Mouse (Mus musculus) intestine, embryonic 14.5 days (tissue): Measurements from ENCODE around the gene Itgax. TPM values are rescaled to one million over a fixed set of nuclear protein-coding genes. Genes with fewer than 3 reads are reported as not detected.
"Not testable (repeated sequence)": the region's sequence is repeated elsewhere in the genome, so short reads cannot be mapped to it uniquely, and the experiment has no call there.

Source experiments
- ATAC-seq: fragments of 200-750 bp; cut with Nextera tagmentation; replicated peaks from 2 replicates; pipeline ENCODE4 v1.8.0; 2017; ENCODE audit warnings: low read depth, moderate number of reproducible peaks, moderate TSS enrichment, moderate library complexity; ENCODE audit not compliant: low FRiP score, low TSS enrichment
- DNase-seq: peaks from one replicate; pipeline ENCODE4 v3.0.0-alpha.2; 2018; ENCODE audit warnings: low spot score
- H3K27ac ChIP-seq: fragments of 300-500 bp; sonication (generic); 2 replicates; pipeline ENCODE4 v1.5.1; 2014; ENCODE audit warnings: low read depth, mild to moderate bottlenecking, control low read depth
- H3K27me3 ChIP-seq: fragments of 300-500 bp; sonication (generic); replicated peaks from 2 replicates; pipeline ENCODE4 v1.6.1; 2014; ENCODE audit warnings: low read length, control low read depth; ENCODE audit not compliant: control insufficient read depth, insufficient read depth
- H3K36me3 ChIP-seq: fragments of 300-500 bp; sonication (generic); 2 replicates; pipeline ENCODE4 v1.6.1; 2014; ENCODE audit warnings: low read length, control low read depth; ENCODE audit not compliant: control insufficient read depth, insufficient read depth
- H3K4me1 ChIP-seq: fragments of 300-500 bp; sonication (generic); replicated peaks from 2 replicates; pipeline ENCODE4 v1.6.1; 2014; ENCODE audit warnings: low read length, control low read depth, mixed read lengths; ENCODE audit not compliant: control insufficient read depth, insufficient read depth
- H3K4me2 ChIP-seq: fragments of 300-500 bp; sonication (generic); 2 replicates; pipeline ENCODE4 v1.6.1; 2014; ENCODE audit warnings: low read length
- H3K4me3 ChIP-seq: fragments of 300-500 bp; sonication (generic); 2 replicates; pipeline ENCODE4 v1.5.1; 2014; ENCODE audit warnings: low read depth, low read length, control low read depth, mixed read lengths
- H3K9ac ChIP-seq: fragments of 300-500 bp; sonication (generic); 2 replicates; pipeline ENCODE4 v1.6.1; 2014; ENCODE audit warnings: mild to moderate bottlenecking, low read length
- H3K9me3 ChIP-seq: fragments of 300-500 bp; sonication (generic); 2 replicates; pipeline ENCODE4 v1.6.1; 2016; ENCODE audit warnings: low read length, control low read depth; ENCODE audit not compliant: control insufficient read depth
- WGBS: fragments of 180-500 bp; shearing (Covaris S2); extraction: QIAGEN DNeasy Blood & Tissue Kit; methylation state at CpG from one replicate; pipeline ENCODE4 v1.1.7; 2014; 5-methylcytosine and 5-hydroxymethylcytosine counted together
- polyA plus RNA-seq: library from polyadenylated mRNA; unstranded; fragments of >200 nt; fragmentation: Nextera tagmentation; extraction: Ambion mirVana; gene quantifications from 2 replicates; pipeline ENCODE4 v1.2.1, GENCODE M21; 2014

Gene Itgax
- polyA plus RNA-seq, 1 experiment from 2014 or later: 0.47 TPM

DNA sequence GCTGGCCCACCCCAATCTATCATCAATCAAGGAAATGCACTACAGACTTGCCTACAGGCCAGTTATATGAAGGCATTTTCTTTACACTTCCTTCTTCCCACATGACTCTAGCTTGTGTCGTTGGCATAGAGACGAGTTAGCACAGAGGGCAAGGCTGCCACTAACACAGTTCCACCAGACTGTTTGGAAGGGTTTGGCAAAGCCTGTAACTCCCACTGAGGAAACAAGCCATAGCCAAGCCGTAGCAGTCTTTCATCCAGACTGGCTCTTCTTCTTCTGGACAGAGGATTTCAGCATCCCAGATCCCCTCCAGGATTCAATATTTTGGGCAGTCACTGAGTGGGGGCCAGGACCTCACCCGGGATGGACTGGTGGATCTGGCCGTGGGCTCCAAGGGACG is 10.3 kb downstream of the Itgax start:
- 89% methylated on average over 6 of the region's 6 CpGs for WGBS

DNA sequence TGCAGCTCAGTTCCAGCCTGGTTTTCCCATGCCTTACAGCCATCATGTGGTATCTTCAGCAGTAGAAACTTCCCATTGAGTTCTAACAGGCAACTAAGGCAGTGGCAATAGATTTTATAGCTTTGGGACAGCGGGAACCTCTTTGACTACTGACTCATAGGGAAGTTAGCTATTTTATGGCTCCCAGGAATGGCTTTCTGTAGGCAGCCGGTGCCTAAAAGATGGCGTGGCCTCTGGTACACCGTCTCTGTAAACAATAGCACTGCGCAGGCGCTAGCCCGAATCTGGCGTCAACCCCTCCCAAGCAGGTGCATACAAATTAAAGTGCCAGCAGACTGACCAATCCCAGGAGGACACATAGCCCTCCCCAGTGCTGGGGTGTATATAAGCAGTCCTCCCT is 21.6 kb downstream of the Itgax start:
- Histone ChIP-seq H3K36me3 (no peaks in the 10 kb centered on the region), H3K27me3 (no peaks in the 10 kb centered on the region), H3K9ac (no peak overlapping the region), H3K4me2 (no peak overlapping the region), H3K4me1 (no peaks in the 10 kb centered on the region), H3K27ac (no peak overlapping the region), H3K9me3 (no peaks in the 10 kb centered on the region), H3K4me3 (no peak overlapping the region)
- 57% methylated on average over 8 of the region's 8 CpGs for WGBS
- ATAC-seq (no peak), DNase-seq (no peak)

More for the DNA sequence above, 10.3 kb downstream of the Itgax start:
- H3K9ac ChIP-seq: no peak overlapping the region
- H3K27ac ChIP-seq: no peak overlapping the region
- H3K4me3 ChIP-seq: no peak overlapping the region
- no peaks in the 10 kb centered on the region for H3K4me1 ChIP-seq
- H3K27me3 ChIP-seq: no peaks in the 10 kb centered on the region
- no peak overlapping the region for H3K4me2 ChIP-seq
- H3K9me3 ChIP-seq: 0 out of 2 replicates have a peak, but pooled peaks cover 2% of the 10 kb centered on the region
- no peak for DNase-seq
- H3K36me3 ChIP-seq: no peaks in the 10 kb centered on the region
- no peak for ATAC-seq

DNA sequence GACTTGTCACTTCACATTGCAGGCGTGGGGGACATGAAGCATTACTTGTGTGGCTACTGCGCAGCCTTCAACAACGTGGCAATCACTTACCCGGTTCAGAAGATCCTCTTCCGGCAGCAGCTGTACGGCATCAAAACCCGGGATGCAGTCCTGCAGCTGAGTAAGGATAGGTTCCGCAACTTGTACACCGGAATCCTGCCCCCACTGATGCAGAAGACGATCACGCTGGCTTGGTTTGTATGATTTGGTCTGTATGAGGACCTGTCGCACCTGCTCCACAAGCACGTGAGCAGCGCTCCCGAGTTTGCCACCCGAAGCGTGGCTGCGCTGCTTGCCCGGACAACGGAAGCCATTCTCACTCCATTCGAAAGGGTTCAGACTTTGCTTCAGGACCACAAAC is 24.7 kb downstream of the Itgax start, which contains the start of gene Itgad:
Itgad (plus strand) TSS at position 301 of the 400 bp plus-strand sequence.
- ATAC-seq (no peak), DNase-seq (no peak)
- no peak within 1 kb of the TSS for H3K27ac ChIP-seq
- H3K4me1 ChIP-seq: no peaks in the 10 kb centered on the region
- H3K4me3 ChIP-seq: no peak within 1 kb of the TSS
- no peaks in the 10 kb centered on the region for H3K36me3 ChIP-seq
- H3K9me3 ChIP-seq: no peaks in the 10 kb centered on the region
- H3K9ac ChIP-seq: no peak within 1 kb of the TSS
- 93% methylated on average over 21 of the region's 21 CpGs for WGBS
- no peak within 1 kb of the TSS for H3K4me2 ChIP-seq
- H3K27me3 ChIP-seq: no peaks in the 10 kb centered on the region

DNA sequence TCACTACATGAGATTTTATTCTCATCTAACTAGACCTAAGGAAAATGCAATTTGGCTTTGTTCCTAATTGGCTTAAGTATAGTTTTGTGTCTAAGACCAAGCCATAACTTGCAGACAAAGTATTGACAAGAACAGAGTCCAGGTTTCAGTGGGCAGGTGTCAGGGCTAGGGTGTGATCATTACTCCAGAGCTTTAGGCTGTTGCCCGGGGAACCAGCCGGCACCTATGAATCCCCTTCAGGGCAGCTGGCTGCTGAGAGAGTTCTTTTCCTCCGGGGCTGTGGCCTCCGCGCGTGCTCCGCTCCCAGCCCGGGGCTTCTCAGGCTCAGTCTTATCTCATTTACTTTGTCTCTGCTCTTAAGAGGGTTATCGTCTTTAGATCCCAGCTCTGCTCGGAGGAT is 25.6 kb downstream of the Itgax start:
- ATAC-seq: no peak
- WGBS: 59% methylated on average over 10 of the region's 10 CpGs
- H3K27me3 ChIP-seq: no peaks in the 10 kb centered on the region

DNA sequence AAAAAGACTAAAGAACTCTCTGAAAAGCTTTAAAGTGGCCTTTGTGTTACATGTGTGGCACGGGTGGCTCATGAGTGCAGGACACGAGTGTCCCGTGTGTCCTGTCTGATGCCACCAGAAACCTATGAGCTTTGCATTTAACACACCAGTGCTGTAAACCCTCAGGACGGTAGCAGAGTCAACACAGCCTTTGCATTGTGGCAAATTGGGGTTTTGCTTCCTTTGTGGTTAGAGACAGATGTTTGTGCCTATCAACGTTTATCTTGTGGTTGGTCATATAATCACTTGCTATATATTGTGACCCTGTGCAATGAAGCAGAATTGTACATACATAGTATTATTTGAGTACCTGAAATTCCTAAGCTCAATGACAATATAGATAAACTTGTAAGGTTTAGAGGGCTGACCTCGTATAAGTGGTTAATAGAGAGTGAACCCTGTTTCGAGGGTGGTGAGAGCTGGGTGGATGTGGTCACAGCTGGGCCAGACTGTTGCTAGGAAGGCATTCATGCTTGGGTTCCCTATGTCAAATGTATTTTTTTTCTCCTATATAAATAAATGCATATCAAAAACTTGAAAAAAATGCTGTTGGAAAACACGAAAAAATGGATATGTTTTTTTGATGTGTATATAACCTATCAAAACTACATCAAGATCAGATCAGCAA is 29.5 kb downstream of the Itgax start:
- not testable (repeated sequence) for H3K4me1 ChIP-seq, H3K9me3 ChIP-seq, ATAC-seq, H3K4me3 ChIP-seq, DNase-seq, H3K27me3 ChIP-seq, H3K9ac ChIP-seq, H3K36me3 ChIP-seq, H3K27ac ChIP-seq, H3K4me2 ChIP-seq
- 64% methylated on average over 8 of the region's 8 CpGs for WGBS

More for the DNA sequence above, 25.6 kb downstream of the Itgax start:
- no peaks in the 10 kb centered on the region for H3K36me3 ChIP-seq
- H3K4me2 ChIP-seq: no peak overlapping the region
- no peak overlapping the region for H3K27ac ChIP-seq
- no peak overlapping the region for H3K4me3 ChIP-seq
- no peaks in the 10 kb centered on the region for H3K4me1 ChIP-seq
- no peak overlapping the region for H3K9ac ChIP-seq
- no peaks in the 10 kb centered on the region for H3K9me3 ChIP-seq
- no peak for DNase-seq

DNA sequence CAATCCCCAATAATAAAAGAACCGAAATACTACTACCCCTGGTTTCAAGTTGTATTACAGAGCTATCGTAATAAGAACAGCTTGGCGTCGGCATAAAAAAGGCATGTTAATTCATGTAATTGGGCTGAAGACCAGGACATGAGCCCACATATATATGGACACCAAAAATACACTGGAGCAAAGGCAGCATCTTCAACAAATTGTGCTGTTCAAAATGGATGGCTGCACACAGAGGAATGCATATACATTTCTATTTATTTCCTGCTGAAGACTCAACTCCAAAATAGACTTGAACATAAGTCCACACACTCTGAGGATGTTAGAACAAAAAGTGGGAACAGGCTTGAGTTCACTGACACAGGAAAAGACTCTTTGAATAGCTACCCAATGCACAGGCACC is 34.7 kb downstream of the Itgax start:
- H3K4me3 ChIP-seq: no peak overlapping the region
- no peak overlapping the region for H3K27ac ChIP-seq
- no peaks in the 10 kb centered on the region for H3K9me3 ChIP-seq
- H3K36me3 ChIP-seq: no peaks in the 10 kb centered on the region
- no peak overlapping the region for H3K9ac ChIP-seq
- H3K4me1 ChIP-seq: no peaks in the 10 kb centered on the region
- no peaks in the 10 kb centered on the region for H3K27me3 ChIP-seq
- ATAC-seq (no peak), DNase-seq (no peak)
- WGBS: 99% methylated on average over 4 of the region's 4 CpGs
- no peak overlapping the region for H3K4me2 ChIP-seq

DNA sequence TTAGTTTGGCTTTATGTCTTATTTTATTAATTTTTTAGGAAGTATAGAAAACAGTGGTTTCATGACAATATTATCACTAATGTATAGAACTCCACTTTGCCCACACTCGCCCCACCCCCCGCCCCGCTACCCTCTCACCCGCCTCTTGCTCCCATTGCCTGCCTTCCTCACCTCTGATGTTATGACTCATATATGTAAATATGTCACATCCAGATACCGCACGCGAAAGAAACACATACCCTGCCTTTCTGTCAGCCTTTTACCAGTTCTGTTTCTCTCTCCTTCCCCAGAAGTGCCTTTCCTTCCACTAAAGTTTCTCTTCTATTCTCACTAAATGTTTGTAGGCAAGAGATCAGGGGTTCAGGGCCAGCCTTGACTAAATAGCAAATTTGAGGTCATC is 37.0 kb downstream of the Itgax start:
- no peak overlapping the region for H3K4me3 ChIP-seq
- no peaks in the 10 kb centered on the region for H3K27me3 ChIP-seq
- DNase-seq: no peak
- H3K9ac ChIP-seq: no peak overlapping the region
- H3K27ac ChIP-seq: no peak overlapping the region
- no peaks in the 10 kb centered on the region for H3K4me1 ChIP-seq
- H3K4me2 ChIP-seq: no peak overlapping the region
- ATAC-seq: no peak
- H3K9me3 ChIP-seq: no peaks in the 10 kb centered on the region
- 76% methylated on average over 7 of the region's 7 CpGs for WGBS
- no peaks in the 10 kb centered on the region for H3K36me3 ChIP-seq

DNA sequence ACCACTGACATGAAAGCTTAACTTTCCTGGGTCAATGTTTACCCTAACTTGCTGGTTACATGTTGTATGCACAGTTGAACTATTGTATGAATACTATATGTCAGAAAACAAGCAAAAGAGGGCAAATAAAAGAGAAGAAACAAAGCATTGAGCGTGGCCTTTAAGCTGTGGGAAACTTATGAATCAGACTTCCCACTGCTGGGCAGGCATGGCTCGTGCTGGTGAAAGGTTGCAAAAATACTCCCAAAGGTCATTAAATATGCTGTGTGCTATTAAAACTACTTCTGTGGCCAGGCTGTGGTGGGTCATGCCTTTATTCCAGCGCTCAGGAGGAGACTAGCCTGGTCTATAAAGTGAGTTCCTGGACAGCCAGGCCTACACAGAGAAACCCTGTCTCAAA is 40.6 kb downstream of the Itgax start:
- no peak overlapping the region for H3K4me2 ChIP-seq
- H3K27me3 ChIP-seq: no peaks in the 10 kb centered on the region
- no peak overlapping the region for H3K4me3 ChIP-seq
- 80% methylated on average over 3 of the region's 3 CpGs for WGBS
- H3K36me3 ChIP-seq: no peaks in the 10 kb centered on the region
- H3K9ac ChIP-seq: no peak overlapping the region
- no peak for ATAC-seq
- H3K27ac ChIP-seq: no peak overlapping the region
- no peaks in the 10 kb centered on the region for H3K4me1 ChIP-seq
- no peak for DNase-seq
- no peaks in the 10 kb centered on the region for H3K9me3 ChIP-seq

DNA sequence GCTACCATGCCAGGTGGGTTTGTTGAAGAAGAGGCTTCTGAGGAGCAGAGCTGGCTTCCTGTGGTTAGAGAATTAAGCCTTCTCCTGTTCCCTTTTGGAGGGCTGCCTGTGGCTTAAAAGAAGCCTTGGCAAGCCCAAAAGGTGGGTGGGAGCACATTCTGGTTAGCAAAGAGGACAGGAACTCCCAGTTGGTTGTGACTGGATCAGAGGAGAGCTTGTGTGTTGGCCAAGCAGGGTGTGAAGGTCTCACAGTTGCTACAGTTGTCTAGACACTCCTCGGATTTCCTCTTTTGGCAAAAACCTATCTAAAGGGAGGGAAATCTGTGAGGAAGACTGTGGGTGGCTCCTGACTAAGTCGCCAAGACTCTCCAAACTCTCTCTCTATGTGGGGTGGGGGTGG is 49.0 kb downstream of the Itgax start:
- Histone ChIP-seq H3K4me2 (no peak overlapping the region), H3K27me3 (no peaks in the 10 kb centered on the region), H3K9me3 (no peaks in the 10 kb centered on the region), H3K4me1 (no peaks in the 10 kb centered on the region), H3K9ac (no peak overlapping the region), H3K36me3 (no peaks in the 10 kb centered on the region), H3K4me3 (no peak overlapping the region), H3K27ac (no peak overlapping the region)
- ATAC-seq (no peak), DNase-seq (no peak)
- WGBS: 76% methylated on average over 2 of the region's 2 CpGs
